Comparison of ENCODE assay signal across 17 mouse cellular contexts in genomic region chr8:80851648-80852047, GRCm38 (mm10). TPM values are rescaled to one million over a fixed set of nuclear protein-coding genes. Genes with fewer than 3 reads are reported as not detected.
A peak's percentile ranks its signal among the peaks of the same experiment; 100 is the strongest.
DNase-seq lines count a peak whose midpoint lies in the region; ATAC-seq and TF ChIP-seq lines count a peak whose summit lies in the region.
"Had no signal": no experiment of that assay in that cellular context is flagged by ENCODE, and none has a peak within 500 bp of the region (broad histone marks: within the 10 kb centered on the region; RNA-seq: fewer than 3 reads in every experiment).

No protein-coding gene starts in this region.

- TF ChIP-seq POLR2A in heart, adult 2 months (IDR thresholded peaks at IDR 0.05; ENCODE audit: insufficient read depth, low read depth, low read length): no peak

- no peaks in the 10 kb centered on the region for H3K27me3 ChIP-seq in embryonic facial prominence, embryonic 13.5 days
- no peaks in the 10 kb centered on the region for H3K27me3 ChIP-seq in embryonic facial prominence, embryonic 10.5 days (replicated peaks; ENCODE audit: low read depth, poor library complexity, severe bottlenecking)
- H3K27me3 ChIP-seq in heart, embryonic 15.5 days: no peaks in the 10 kb centered on the region
- H3K27me3 ChIP-seq in heart, adult 2 months (ENCODE audit: control insufficient read depth, insufficient read depth, low read length): no peaks in the 10 kb centered on the region
- no peaks in the 10 kb centered on the region for H3K27me3 ChIP-seq in lung, embryonic 15.5 days
- H3K27me3 ChIP-seq in stomach, postnatal 0 days (ENCODE audit: control insufficient read depth, insufficient read depth, low read length): no peaks in the 10 kb centered on the region
- H3K27me3 ChIP-seq: forebrain, embryonic 13.5 days; liver, embryonic 13.5 days; midbrain, embryonic 12.5 days had no signal

- peaks cover 53% of the 10 kb centered on the region for H3K4me1 ChIP-seq in embryonic facial prominence, embryonic 13.5 days
- peaks cover 30% of the 10 kb centered on the region for H3K4me1 ChIP-seq in embryonic facial prominence, embryonic 10.5 days
- peaks cover 80% of the 10 kb centered on the region for H3K4me1 ChIP-seq in heart, embryonic 15.5 days (replicated peaks)
- peaks cover 19% of the 10 kb centered on the region for H3K4me1 ChIP-seq in heart, adult 2 months (ENCODE audit: control insufficient read depth, insufficient read depth, low read length)
- peaks cover 63% of the 10 kb centered on the region for H3K4me1 ChIP-seq in lung, embryonic 15.5 days
- no peaks in the 10 kb centered on the region for H3K4me1 ChIP-seq in stomach, postnatal 0 days (replicated peaks; ENCODE audit: control insufficient read depth, insufficient read depth)

- peaks cover under 1% of the 10 kb centered on the region for H3K79me2 ChIP-seq in heart, adult 2 months (replicated peaks; ENCODE audit: control insufficient read depth, insufficient read depth, low read length)

- DNase-seq in embryonic facial prominence, embryonic 10.5 days (ENCODE audit: low spot score): no peak
- DNase-seq in heart, adult 2 months: no peak
- DNase-seq in lung, postnatal 36 days: no peak
- no peak for DNase-seq in stomach, postnatal 0 days (ENCODE audit: low spot score)
- DNase-seq in frontal cortex, postnatal 10 days (ENCODE audit: low spot score in 2 of 2): no peak
- DNase-seq: cerebellum, adult 9-11 months; kidney, adult 9 months; liver, embryonic 13.5 days; right cerebral cortex, postnatal 14 days; thymus, postnatal 36 days had no signal

- H3K4me2 ChIP-seq in embryonic facial prominence, embryonic 13.5 days: no peak overlapping the region
- no peak overlapping the region for H3K4me2 ChIP-seq in heart, embryonic 15.5 days
- no peak overlapping the region for H3K4me2 ChIP-seq in lung, embryonic 15.5 days
- H3K4me2 ChIP-seq in stomach, postnatal 0 days (replicated peaks; ENCODE audit: low read depth): no peak overlapping the region
- H3K4me2 ChIP-seq: forebrain, embryonic 13.5 days; liver, embryonic 13.5 days; midbrain, embryonic 12.5 days had no signal

- no peak overlapping the region for H3K4me3 ChIP-seq in embryonic facial prominence, embryonic 13.5 days
- no peak overlapping the region for H3K4me3 ChIP-seq in embryonic facial prominence, embryonic 10.5 days
- no peak overlapping the region for H3K4me3 ChIP-seq in heart, embryonic 15.5 days
- no peak overlapping the region for H3K4me3 ChIP-seq in heart, adult 2 months
- H3K4me3 ChIP-seq in lung, embryonic 15.5 days: no peak overlapping the region
- H3K4me3 ChIP-seq in stomach, postnatal 0 days (ENCODE audit: low read depth, low read length): no peak overlapping the region
- H3K4me3 ChIP-seq: forebrain, embryonic 13.5 days; liver, embryonic 13.5 days; midbrain, embryonic 12.5 days had no signal

- H3K9me3 ChIP-seq in embryonic facial prominence, embryonic 13.5 days: no peaks in the 10 kb centered on the region
- H3K9me3 ChIP-seq in embryonic facial prominence, embryonic 10.5 days: no peaks in the 10 kb centered on the region
- H3K9me3 ChIP-seq in heart, embryonic 15.5 days (replicated peaks): no peaks in the 10 kb centered on the region
- H3K9me3 ChIP-seq in lung, embryonic 15.5 days: no peaks in the 10 kb centered on the region
- no peaks in the 10 kb centered on the region for H3K9me3 ChIP-seq in stomach, postnatal 0 days (ENCODE audit: control insufficient read depth, low read length)
- H3K9me3 ChIP-seq: forebrain, embryonic 13.5 days; liver, embryonic 13.5 days; midbrain, embryonic 12.5 days had no signal

- H3K9ac ChIP-seq in embryonic facial prominence, embryonic 13.5 days: no peak overlapping the region
- no peak overlapping the region for H3K9ac ChIP-seq in heart, embryonic 15.5 days
- H3K9ac ChIP-seq in heart, adult 2 months (ENCODE audit: low read depth, low read length): no peak overlapping the region
- no peak overlapping the region for H3K9ac ChIP-seq in lung, embryonic 15.5 days
- no peak overlapping the region for H3K9ac ChIP-seq in stomach, postnatal 0 days (ENCODE audit: low read length)
- H3K9ac ChIP-seq: forebrain, embryonic 13.5 days; liver, embryonic 13.5 days; midbrain, embryonic 12.5 days had no signal

- intact Hi-C loops in heart, adult 2 months (cut with DNase I): no loop called here

- peak overlapping the region; percentile 19; the same call in 1 of the 2 replicates for H3K27ac ChIP-seq in embryonic facial prominence, embryonic 13.5 days
- H3K27ac ChIP-seq in embryonic facial prominence, embryonic 10.5 days (replicated peaks): no peak overlapping the region; the same call in 1 of the 2 replicates
- H3K27ac ChIP-seq in heart, embryonic 15.5 days: peak overlapping the region; percentile 64
- no peak overlapping the region; the same call in 1 of the 2 replicates for H3K27ac ChIP-seq in heart, adult 2 months
- H3K27ac ChIP-seq in lung, embryonic 15.5 days: peak overlapping the region; percentile 95
- H3K27ac ChIP-seq in stomach, postnatal 0 days (replicated peaks): peak overlapping the region; percentile 56
- H3K27ac ChIP-seq: forebrain, embryonic 13.5 days; liver, embryonic 13.5 days; midbrain, embryonic 12.5 days had no signal

- ATAC-seq in embryonic facial prominence, embryonic 13.5 days (ENCODE audit: insufficient number of reproducible peaks, insufficient read depth, low FRiP score, low TSS enrichment, low read depth): no peak
- no peak for ATAC-seq in heart, embryonic 15.5 days (replicated peaks; ENCODE audit: insufficient number of reproducible peaks, insufficient read depth, low FRiP score, low read depth)
- no peak for ATAC-seq in lung, embryonic 15.5 days (ENCODE audit: borderline replicate concordance, extremely low read depth, low FRiP score, low TSS enrichment)
- ATAC-seq in stomach, postnatal 0 days (ENCODE audit: low FRiP score, low TSS enrichment): no peak
- ATAC-seq: CD4-positive, CD25-positive, alpha-beta regulatory T cell, adult 4 months; forebrain, embryonic 13.5 days; hindbrain, embryonic 16.5 days had no signal

- no peak for TF ChIP-seq EP300 in heart, adult 2 months (IDR thresholded peaks at IDR 0.05; ENCODE audit: insufficient read depth, low read depth, low read length)
- no peak for TF ChIP-seq EP300 in stomach, postnatal 0 days (optimal IDR thresholded peaks at IDR 0.05)

- WGBS in embryonic facial prominence, embryonic 13.5 days: 81% methylated on average over 6 of the region's 6 CpGs
- WGBS in embryonic facial prominence, embryonic 10.5 days: 89% methylated on average over 6 of the region's 6 CpGs
- WGBS in heart, embryonic 15.5 days: 27% methylated on average over 6 of the region's 6 CpGs
- 26% methylated on average over 6 of the region's 6 CpGs for WGBS in heart, adult 2 months
- 49% methylated on average over 6 of the region's 6 CpGs for WGBS in lung, embryonic 15.5 days
- 65% methylated on average over 6 of the region's 6 CpGs for WGBS in stomach, postnatal 0 days

- no peaks in the 10 kb centered on the region for H3K36me3 ChIP-seq in embryonic facial prominence, embryonic 13.5 days
- no peaks in the 10 kb centered on the region for H3K36me3 ChIP-seq in embryonic facial prominence, embryonic 10.5 days (replicated peaks)
- H3K36me3 ChIP-seq in heart, embryonic 15.5 days: no peaks in the 10 kb centered on the region
- peaks cover 5% of the 10 kb centered on the region for H3K36me3 ChIP-seq in heart, adult 2 months (ENCODE audit: control insufficient read depth, insufficient read depth, low read length)
- no peaks in the 10 kb centered on the region for H3K36me3 ChIP-seq in lung, embryonic 15.5 days
- no peaks in the 10 kb centered on the region for H3K36me3 ChIP-seq in stomach, postnatal 0 days (ENCODE audit: control insufficient read depth, insufficient read depth, low read length)
- H3K36me3 ChIP-seq: midbrain, embryonic 12.5 days had no signal

- TF ChIP-seq CTCF in heart, adult 2 months (IDR thresholded peaks at IDR 0.05): no peak
- no peak for TF ChIP-seq CTCF in stomach, postnatal 0 days (IDR thresholded peaks at IDR 0.05; ENCODE audit: low read depth)

RNA-seq across cellular contexts. Expression of gene Gab1, which starts 28.7 kb away (rescaled TPM):
- polyA plus RNA-seq in embryonic facial prominence, embryonic 13.5 days (2015; fragmentation: Nextera tagmentation; extraction: Ambion mirVana): 22.2 and 22.7 TPM in 2 replicates
- 14.5 and 15.0 TPM in 2 replicates for polyA plus RNA-seq in embryonic facial prominence, embryonic 10.5 days (2016; fragmentation: Nextera tagmentation; extraction: Ambion mirVana)
- polyA plus RNA-seq in heart, embryonic 15.5 days (2015; fragmentation: Nextera tagmentation; extraction: Ambion mirVana): 28.4 and 30.6 TPM in 2 replicates
- 10 to 100 TPM; 38.3 to 40.2 TPM for total RNA-seq in heart, adult 2 months (2021)
- polyA plus RNA-seq in heart, adult 2 months (2012; rRNA removed): 32.6 and 55.3 TPM in 2 replicates
- 20.2 and 22.2 TPM in 2 replicates for polyA plus RNA-seq in lung, embryonic 15.5 days (2015; fragmentation: Nextera tagmentation; extraction: Ambion mirVana)
- polyA plus RNA-seq in stomach, postnatal 0 days (2015; fragmentation: Nextera tagmentation; extraction: Ambion mirVana): 7.3 and 8.3 TPM in 2 replicates
- polyA plus RNA-seq: CD4-positive, CD25-positive, alpha-beta regulatory T cell, adult 4 months had no signal

Comparison
In these comparisons a context has a peak if more than half of its experiments do, and no peak if none do; other contexts are left out.
1. H3K27ac ChIP-seq: peak in embryonic facial prominence, embryonic 13.5 days (single experiment), heart, embryonic 15.5 days (single experiment), lung, embryonic 15.5 days (single experiment) and stomach, postnatal 0 days (single experiment); none in embryonic facial prominence, embryonic 10.5 days (single experiment) and heart, adult 2 months (single experiment).